Mouse (Mus musculus) layer of hippocampus, adult 9-11 months (tissue): ENCODE measurements around the gene Aifm3.
"Not testable (repeated sequence)": the region's sequence is repeated elsewhere in the genome, so short reads cannot be mapped to it uniquely, and the experiment has no call there.

Experiments
- DNase-seq: peaks from one replicate; pipeline ENCODE4 v3.0.0; 2022

The Aifm3 gene

GRCm38 (mm10) chr16:17502681-17503080 is 13.3 kb downstream of the Aifm3 start:
- DNase-seq = no peak

GRCm38 (mm10) chr16:17507018-17507552 is 17.7 kb downstream of the Aifm3 start:
- DNase-seq = no peak

DNA sequence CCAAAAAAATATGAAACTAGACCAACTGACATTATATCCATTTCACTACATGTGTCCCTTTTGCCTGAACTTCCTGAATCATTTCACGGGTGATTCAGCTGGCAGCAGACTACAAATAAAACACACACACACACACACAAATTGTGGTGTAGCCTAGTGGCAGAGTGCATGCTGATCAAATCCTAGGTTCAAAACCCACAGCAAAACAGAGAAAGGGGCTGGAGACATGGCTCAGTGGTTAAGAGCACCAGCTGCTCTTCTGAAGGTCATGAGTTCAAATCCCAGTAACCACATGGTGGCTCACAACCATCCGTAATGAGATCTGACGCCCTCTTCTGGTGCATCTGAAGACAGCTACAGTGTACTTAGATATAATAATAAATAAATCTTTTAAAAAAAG is 18.6 kb downstream of the Aifm3 start:
- not testable (repeated sequence) for DNase-seq

GRCm38 (mm10) chr16:17508546-17509239 is 19.3 kb downstream of the Aifm3 start, which contains the start of gene Lztr1:
Gene Lztr1, plus strand, starts transcription at chr16:17508688.
- DNase-seq = peak; percentile 90

DNA sequence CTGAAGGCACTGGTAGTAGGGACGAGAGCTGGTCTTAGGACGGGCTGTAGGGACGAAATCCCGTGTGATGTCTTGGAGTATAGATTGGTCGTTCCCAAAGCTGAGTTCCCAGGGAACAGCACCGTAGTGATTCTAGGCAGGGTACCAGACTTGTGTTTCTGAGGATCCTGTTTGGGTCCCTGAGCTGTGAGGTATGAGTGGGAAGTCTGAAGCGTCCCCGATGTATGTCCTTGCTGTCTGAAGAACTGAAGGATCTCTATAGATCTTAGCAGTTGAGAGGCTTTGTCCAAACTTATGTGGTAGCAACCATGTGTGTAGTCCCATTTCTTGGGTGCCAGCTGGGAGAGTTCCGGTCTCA is 19.8 kb downstream of the Aifm3 start:
- no peak for DNase-seq

DNA sequence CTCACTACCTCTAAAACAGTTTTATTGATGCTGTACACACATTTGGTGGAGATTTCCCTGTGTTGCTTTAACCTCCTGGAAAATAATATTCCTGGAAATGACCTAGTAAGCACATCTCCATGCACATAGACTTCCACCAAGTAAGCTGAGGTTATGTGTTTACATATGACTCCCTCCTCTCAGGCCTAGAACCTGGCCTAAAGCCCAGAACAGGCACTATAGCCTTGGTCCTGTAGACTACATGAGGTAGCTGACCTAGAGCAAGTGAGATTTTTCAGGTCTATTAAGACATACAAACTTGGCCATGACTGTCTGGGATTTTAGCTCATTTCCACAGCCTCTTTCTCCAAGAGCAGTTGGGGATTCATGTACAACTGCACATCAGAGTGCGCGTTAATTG is 20.7 kb downstream of the Aifm3 start:
- no peak for DNase-seq

- no peak for DNase-seq
Observed at GRCm38 (mm10) chr16:17510686-17511085, 21.3 kb downstream of the Aifm3 start.

DNA sequence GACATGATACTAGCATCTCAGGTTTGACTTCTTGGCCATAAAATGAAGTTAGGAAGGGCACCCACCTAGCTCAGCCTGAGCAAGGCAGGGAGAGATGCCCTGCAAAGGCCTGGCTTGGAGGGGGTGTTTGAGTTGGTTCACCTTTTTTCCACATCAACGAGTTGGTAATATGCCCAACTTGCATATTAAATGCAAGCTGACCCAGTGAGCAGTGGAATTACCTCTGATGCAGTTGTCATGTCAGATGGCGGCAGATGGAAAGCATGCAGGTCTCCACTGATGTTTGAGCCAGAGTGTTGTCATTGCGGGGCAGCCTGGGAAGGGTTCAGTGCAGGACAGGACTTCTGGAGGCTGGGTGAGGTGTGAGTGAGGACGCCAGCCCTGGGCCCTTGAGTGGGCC is 22.0 kb downstream of the Aifm3 start:
- no peak for DNase-seq

DNA sequence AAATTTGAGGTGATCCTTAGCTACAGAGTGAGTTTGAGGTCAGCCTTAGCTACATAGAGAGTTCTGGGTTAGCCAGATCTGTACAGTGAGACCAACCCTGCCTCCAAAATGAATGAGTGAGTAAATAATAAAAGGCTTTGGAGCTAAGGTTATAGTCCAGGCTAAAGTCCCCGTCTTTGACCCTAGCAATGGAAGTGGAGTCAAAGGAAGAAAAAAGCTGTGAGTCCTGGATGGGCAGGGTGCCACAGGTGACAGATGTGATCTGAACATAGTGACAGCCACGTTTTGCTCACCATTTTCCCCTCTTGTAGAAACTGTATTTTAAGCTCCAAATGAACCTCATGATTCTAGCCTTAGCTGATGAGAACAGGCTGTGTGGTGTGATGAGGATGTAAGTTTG is 29.5 kb downstream of the Aifm3 start:
- no peak for DNase-seq

GRCm38 (mm10) chr16:17524156-17524555 is 34.7 kb downstream of the Aifm3 start:
- no peak for DNase-seq

GRCm38 (mm10) chr16:17525524-17525923 is 36.1 kb downstream of the Aifm3 start:
- no peak for DNase-seq

- DNase-seq = no peak
Observed at GRCm38 (mm10) chr16:17526223-17526622, 36.8 kb downstream of the Aifm3 start.

DNA sequence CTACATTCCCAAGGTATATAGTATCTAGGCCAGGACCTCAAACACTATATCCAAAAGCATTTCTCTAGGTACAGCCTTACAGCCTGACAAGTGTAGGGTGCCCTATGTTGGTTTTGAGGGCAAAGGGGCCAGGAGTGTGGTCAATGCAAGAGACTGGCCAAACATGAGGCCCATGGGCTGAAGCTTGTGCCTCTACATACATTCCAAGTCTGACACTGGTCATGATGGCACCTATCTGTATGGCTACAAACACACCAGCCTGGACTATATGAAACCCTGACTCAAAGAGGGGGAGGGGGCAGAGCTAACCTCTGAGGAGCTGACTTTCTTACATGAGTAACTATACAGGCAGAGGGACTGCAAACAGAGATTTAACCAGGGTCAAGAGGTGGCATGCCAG is 38.2 kb downstream of the Aifm3 start:
- DNase-seq = no peak

- no peak for DNase-seq
Observed at GRCm38 (mm10) chr16:17528276-17528675, 38.9 kb downstream of the Aifm3 start.

- DNase-seq = no peak
Observed at GRCm38 (mm10) chr16:17529981-17530586, 40.7 kb downstream of the Aifm3 start.

DNA sequence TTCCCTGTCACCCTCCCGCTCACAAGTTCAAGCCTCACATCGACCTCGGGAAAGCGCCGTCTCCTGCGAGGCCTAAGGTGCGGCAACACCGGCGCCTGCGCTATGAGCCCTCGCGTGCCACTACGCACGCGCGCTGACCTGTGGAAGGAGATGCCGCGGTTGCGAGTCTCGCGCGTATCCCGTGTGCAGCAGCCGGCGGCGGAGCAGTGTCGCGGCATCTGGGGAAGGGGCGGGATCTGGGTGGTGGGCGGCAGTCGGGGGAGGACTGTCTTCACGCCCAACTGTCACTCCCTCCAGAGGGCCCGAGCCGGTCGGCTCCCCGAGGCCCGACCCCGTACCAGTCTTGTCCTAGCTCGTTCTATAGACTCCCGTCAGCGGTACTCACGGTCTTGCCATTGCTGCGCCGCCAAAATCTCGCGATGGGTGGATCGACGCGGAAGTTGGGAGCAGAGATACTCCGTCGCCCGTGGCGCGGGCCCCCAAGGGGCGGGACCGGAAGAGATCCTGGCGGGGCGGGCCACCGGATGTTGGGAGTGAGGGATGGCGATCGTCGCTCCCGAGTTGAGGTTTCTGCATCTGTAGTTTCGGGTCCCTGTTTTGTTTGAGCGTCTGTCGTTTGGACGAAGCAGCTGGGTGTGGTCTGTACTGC is 41.4 kb downstream of the Aifm3 start, which contains the start of gene Thap7:
Gene Thap7, minus strand, starts transcription at position 497 of the 649 bp plus-strand sequence.
- peak; percentile 96 for DNase-seq

DNA sequence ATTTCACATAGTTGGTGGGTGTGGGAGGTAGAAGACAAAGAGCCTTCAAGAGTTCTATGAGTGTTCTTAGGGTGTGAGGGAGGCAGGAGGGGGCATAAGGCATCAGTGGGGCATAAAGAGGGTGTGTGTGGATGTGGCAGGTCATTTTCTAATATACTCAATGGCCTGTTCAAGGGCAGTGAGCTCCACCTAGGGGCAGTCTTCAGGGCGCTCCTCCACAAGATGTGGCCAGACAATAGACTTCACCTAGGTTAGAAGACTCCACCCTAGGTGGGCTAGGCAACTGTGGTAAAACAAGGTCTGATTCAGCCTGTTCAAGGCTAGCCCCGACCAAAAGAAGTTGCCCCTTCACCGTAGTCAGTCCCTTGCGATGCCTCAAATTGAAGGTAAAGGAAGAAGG is 42.9 kb downstream of the Aifm3 start:
- DNase-seq = no peak

GRCm38 (mm10) chr16:17532676-17533329 is 43.4 kb downstream of the Aifm3 start:
- DNase-seq = no peak

- no peak for DNase-seq
Observed at GRCm38 (mm10) chr16:17536584-17536983, 47.2 kb downstream of the Aifm3 start.

- no peak for DNase-seq
Observed at GRCm38 (mm10) chr16:17542632-17543031, 53.2 kb downstream of the Aifm3 start.

- no peak for DNase-seq
Observed at GRCm38 (mm10) chr16:17552837-17553236, 63.4 kb downstream of the Aifm3 start.

DNA sequence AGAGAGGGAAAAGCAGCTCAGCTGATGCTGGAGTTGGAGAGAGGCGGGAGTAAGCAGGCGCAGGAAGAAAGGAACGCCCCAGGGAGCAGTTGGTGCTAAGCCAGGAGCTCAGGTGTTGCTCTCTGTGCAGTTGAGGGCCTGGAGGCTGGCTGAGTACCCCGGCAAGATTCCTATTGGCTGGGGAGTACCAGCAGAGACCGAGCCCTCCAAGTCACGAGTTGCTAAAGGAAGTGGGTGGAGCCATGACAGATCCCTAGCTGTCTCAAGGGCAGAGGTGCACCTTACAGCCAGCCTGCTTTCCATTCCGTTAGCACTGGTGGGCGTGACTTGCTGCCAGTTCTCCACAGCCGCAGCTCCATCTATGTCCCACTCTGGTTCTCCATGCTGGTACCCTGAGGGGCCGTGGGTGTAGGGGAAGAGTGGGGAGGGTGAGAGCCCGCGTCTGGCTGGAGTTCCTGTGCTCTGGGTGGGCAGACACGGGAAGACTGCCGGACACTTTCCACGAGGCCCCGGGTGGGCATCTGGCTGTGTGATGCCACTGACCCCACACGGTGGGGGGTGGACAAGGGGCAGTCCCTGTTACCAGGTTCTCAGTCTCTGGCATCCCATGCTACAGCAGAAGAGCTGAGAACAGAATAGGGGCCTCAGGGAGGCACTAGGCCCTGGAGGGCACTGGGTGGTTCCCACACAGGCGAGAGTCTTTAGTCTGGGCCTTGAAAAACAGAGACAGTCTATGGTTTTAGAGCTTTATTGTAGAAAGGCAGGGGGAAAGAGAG is 64.7 kb downstream of the Aifm3 start:
- DNase-seq = peak; percentile 37

DNA sequence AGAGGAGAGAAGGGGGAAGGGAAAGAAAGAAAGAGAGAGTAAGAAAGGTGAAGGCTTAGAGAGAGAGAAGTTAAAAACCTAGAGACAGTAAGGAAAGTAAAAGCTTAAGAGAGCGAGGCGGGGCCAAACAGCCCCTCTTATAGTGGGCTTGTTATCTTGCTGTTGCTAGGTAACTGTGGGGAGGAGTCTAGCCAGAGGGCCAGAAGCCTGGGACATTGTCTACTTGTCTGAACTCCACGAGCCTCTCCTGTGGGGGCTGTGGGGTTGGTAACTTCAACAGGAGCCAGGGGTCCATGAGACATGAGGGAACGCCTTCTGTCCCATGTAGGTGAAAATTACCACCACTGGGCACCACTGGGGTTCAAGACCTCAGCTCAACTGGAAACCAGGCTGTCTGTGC is 65.3 kb downstream of the Aifm3 start:
- DNase-seq = not testable (repeated sequence)
